Mouse (Mus musculus) liver, adult 2 months (tissue): ENCODE measurements around the gene Nf1. TPM values are rescaled to one million over a fixed set of nuclear protein-coding genes. Genes with fewer than 3 reads are reported as not detected.

Source experiments
- DNase-seq: peaks from one replicate; pipeline ENCODE4 v3.0.0-alpha.2; 2011; ENCODE audit warnings: low read depth, low spot score; ENCODE audit errors: extremely low read depth
- H3K27ac ChIP-seq: fragments of 200-500 bp; replicated peaks from 2 replicates; pipeline ENCODE4 v1.5.1; 2012; ENCODE audit warnings: low read depth, mild to moderate bottlenecking, control low read depth, inconsistent platforms, low read length; ENCODE audit not compliant: insufficient read depth
- H3K27me3 ChIP-seq: fragments of 200-500 bp; 2 replicates; pipeline ENCODE4 v1.6.1; 2012; ENCODE audit warnings: mild to moderate bottlenecking, moderate library complexity, low read length, inconsistent platforms; ENCODE audit not compliant: control insufficient read depth, insufficient read depth
- H3K36me3 ChIP-seq: fragments of 200-500 bp; 2 replicates; pipeline ENCODE4 v1.6.1; 2012; ENCODE audit warnings: low read length, inconsistent platforms; ENCODE audit not compliant: control insufficient read depth, insufficient read depth
- H3K4me1 ChIP-seq: fragments of 200-500 bp; 2 replicates; pipeline ENCODE4 v1.6.1; 2011; ENCODE audit warnings: low read length; ENCODE audit not compliant: control insufficient read depth, insufficient read depth
- H3K4me3 ChIP-seq: fragments of 200-500 bp; 2 replicates; pipeline ENCODE4 v1.5.1; 2011; ENCODE audit warnings: low read depth, mild to moderate bottlenecking, control low read depth, low read length, moderate library complexity; ENCODE audit not compliant: insufficient read depth
- H3K79me2 ChIP-seq: fragments of 200-500 bp; 2 replicates; pipeline ENCODE4 v1.6.1; 2012; ENCODE audit warnings: inconsistent platforms, mild to moderate bottlenecking, low read length, moderate library complexity; ENCODE audit not compliant: control insufficient read depth, insufficient read depth
- H3K9ac ChIP-seq: fragments of 200-500 bp; 2 replicates; pipeline ENCODE4 v1.6.1; 2012; ENCODE audit warnings: low read depth, mild to moderate bottlenecking, control low read depth, inconsistent platforms, low read length
- CTCF ChIP-seq: fragments of 200-500 bp; IDR thresholded peaks from 2 replicates; pipeline ENCODE4 v1.5.1; 2011; ENCODE audit warnings: low read depth, low read length, control low read depth
- POLR2A ChIP-seq: fragments of 200-500 bp; IDR thresholded peaks from 2 replicates; pipeline ENCODE4 v1.6.1; 2011; ENCODE audit warnings: low read length, control low read depth; ENCODE audit not compliant: insufficient read depth; ENCODE audit errors: extremely low read depth
- WGBS: fragments of 180-500 bp; shearing (Covaris S2); methylation state at CpG from one replicate; pipeline ENCODE4 v1.1.7; 2018; 5-methylcytosine and 5-hydroxymethylcytosine counted together
- polyA plus RNA-seq: library from polyadenylated mRNA; depleted of rRNA; stranded (reverse); fragments of >200 nt; gene quantifications from 2 replicates; pipeline ENCODE4 v1.2.3, GENCODE M21; 2012
- total RNA-seq: library from RNA; depleted of rRNA; stranded (reverse); fragments of >200 nt; gene quantifications from 2 replicates; pipeline ENCODE4 v1.2.3, GENCODE M21; 2014

The Nf1 gene
- total and polyA plus RNA-seq, 2 experiments, result 5.5 to 21.1 TPM

DNA sequence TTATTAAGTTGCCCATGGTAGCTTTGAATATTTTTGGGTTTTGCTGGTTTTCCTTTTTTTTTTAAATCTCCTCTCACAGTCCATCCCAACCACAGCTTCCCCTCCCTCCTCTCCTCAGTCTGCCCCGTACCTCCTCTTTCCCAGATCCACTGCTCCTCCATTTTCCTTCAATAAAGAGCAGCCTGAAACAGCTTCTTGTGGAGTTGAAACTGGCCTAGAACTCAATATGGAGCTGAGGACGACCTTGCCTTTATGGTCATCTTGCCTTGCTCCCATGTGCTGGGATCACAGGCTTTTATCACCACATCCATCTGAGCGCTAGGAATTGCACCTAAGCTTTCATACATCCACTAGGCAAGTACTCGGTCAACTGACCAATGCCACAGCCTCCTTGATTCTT lies 192.0 kb downstream of the Nf1 start:
- Histone ChIP-seq H3K36me3 (peaks cover 2% of the 10 kb centered on the region; the same call in 1 of the 2 replicates), H3K27me3 (no peaks in the 10 kb centered on the region), H3K27ac (no peak overlapping the region), H3K9ac (no peak overlapping the region), H3K4me1 (peaks cover 5% of the 10 kb centered on the region), H3K79me2 (no peaks in the 10 kb centered on the region), H3K4me3 (no peak overlapping the region)
- no peak for DNase-seq
- TF ChIP-seq POLR2A (no peak), CTCF (no peak)
- WGBS, result 94% methylated on average over 4 of the region's 4 CpGs

DNA sequence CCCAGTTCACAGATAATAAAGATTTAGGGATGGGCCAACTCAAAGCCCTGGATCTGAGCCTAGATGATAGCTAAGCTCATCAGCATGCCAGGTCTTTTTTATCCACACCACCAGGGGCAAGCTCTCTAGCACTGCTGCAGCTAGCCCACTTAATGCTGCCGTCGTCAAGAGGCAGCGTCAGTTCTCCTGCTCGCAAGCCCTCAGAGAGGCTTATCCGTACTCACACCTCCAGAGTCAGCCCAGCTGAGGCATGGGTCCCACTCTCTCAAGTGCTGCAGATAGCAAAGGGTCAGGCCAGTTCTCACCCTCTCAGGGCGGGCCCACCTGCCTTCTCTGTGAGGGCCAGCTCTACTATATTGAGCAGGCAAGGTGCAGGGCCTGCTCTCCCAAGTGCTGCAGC lies 193.8 kb downstream of the Nf1 start:
- no peaks in the 10 kb centered on the region for H3K27me3 ChIP-seq
- no peak for DNase-seq
- H3K4me1 ChIP-seq, result peaks cover 5% of the 10 kb centered on the region
- WGBS, result 95% methylated on average over 6 of the region's 6 CpGs
- no peak overlapping the region for H3K4me3 ChIP-seq
- no peak overlapping the region for H3K27ac ChIP-seq
- TF ChIP-seq POLR2A (no peak), CTCF (no peak)
- H3K36me3 ChIP-seq, result peaks cover 14% of the 10 kb centered on the region; the same call in 1 of the 2 replicates
- H3K79me2 ChIP-seq, result no peaks in the 10 kb centered on the region
- H3K9ac ChIP-seq, result no peak overlapping the region

DNA sequence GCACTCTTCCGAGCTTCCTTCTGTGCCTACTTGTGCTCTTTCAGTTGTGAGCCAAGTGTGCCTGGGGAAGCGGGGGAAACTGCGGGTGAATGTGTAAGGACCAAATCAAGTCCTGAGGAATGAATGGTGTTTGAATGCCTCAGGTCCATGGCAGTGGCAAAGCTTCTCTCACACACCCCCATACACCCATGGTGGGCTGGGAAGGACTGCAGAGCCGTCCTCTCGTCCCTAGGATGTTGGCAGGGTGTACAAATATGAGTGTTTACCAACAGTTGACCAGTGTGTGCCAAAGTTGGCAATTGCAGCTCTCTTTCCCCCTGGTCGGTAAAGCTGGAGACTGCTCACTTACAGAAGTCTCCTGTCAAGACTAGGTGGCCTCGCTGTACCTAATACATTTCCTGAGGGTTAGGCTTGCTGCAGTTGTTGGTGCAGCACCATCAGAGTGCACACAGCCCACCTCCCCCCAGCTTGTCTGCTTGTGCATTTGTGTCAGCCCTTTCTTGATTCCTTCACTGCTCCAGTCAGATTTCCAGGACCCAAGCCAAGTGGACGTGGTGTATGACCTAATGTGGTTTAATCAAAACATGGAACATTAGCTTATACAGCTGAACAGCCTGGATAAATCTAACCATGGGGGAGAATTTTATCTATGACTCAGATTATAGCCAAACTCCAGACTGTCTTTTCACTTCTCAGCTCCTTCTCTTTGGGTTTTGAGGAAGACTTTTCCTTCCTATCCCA lies 194.6 kb downstream of the Nf1 start:
- no peak for TF ChIP-seq CTCF
- TF ChIP-seq POLR2A, result no peak
- no peaks in the 10 kb centered on the region for H3K79me2 ChIP-seq
- H3K27me3 ChIP-seq, result no peaks in the 10 kb centered on the region
- no peak overlapping the region for H3K9ac ChIP-seq
- no peak overlapping the region for H3K27ac ChIP-seq
- H3K4me1 ChIP-seq, result peaks cover 5% of the 10 kb centered on the region
- WGBS, result 55% methylated on average over 8 of the region's 8 CpGs
- H3K4me3 ChIP-seq, result no peak overlapping the region
- peaks cover 14% of the 10 kb centered on the region; the same call in 1 of the 2 replicates for H3K36me3 ChIP-seq
- no peak for DNase-seq

DNA sequence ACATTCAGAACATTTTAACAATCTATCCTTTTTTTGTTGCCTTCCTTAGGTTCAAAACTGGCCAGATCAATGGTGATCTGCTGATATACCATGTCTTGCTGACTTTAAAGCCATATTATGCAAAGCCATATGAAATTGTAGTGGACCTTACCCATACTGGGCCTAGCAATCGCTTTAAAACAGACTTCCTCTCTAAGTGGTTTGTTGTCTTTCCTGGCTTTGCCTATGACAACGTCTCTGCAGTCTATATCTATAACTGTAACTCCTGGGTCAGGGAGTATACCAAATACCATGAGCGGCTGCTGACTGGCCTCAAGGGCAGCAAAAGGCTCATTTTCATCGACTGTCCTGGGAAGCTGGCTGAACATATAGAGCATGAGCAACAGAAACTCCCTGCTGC lies 196.1 kb downstream of the Nf1 start:
- Histone ChIP-seq H3K9ac (no peak overlapping the region), H3K4me3 (no peak overlapping the region), H3K79me2 (no peaks in the 10 kb centered on the region), H3K4me1 (peaks cover 5% of the 10 kb centered on the region), H3K27me3 (no peaks in the 10 kb centered on the region), H3K36me3 (peaks cover 20% of the 10 kb centered on the region; the same call in 1 of the 2 replicates), H3K27ac (no peak overlapping the region)
- WGBS, result 87% methylated on average over 4 of the region's 4 CpGs
- no peak for DNase-seq
- TF ChIP-seq POLR2A, result no peak
- TF ChIP-seq CTCF, result no peak

DNA sequence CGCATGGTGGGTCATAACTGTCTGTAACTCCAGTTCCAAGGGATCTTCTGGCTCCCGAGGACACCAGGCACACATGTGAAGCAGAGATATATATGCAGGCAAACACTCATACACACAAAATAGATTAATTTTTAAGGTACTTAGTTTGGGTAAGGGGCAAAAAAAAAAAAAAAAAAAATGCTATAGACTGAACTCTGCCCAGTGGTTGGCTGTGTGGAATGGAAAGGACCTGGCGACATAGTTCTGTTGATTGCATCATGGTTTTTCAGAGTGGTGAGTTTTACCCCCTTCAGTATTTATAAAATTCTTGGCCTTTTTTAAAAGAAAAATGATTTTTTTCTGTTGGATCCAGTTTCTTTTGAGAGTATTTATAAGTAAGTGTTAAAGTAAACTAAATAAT lies 196.8 kb downstream of the Nf1 start:
- H3K36me3 ChIP-seq, result peaks cover 22% of the 10 kb centered on the region; the same call in 1 of the 2 replicates
- no peak overlapping the region for H3K9ac ChIP-seq
- no peak for TF ChIP-seq CTCF
- no peak for TF ChIP-seq POLR2A
- H3K27me3 ChIP-seq, result no peaks in the 10 kb centered on the region
- no peak overlapping the region for H3K4me3 ChIP-seq
- H3K27ac ChIP-seq, result no peak overlapping the region
- no peaks in the 10 kb centered on the region for H3K79me2 ChIP-seq
- 95% methylated on average over 3 of the region's 3 CpGs for WGBS
- peaks cover 5% of the 10 kb centered on the region for H3K4me1 ChIP-seq
- DNase-seq, result no peak

DNA sequence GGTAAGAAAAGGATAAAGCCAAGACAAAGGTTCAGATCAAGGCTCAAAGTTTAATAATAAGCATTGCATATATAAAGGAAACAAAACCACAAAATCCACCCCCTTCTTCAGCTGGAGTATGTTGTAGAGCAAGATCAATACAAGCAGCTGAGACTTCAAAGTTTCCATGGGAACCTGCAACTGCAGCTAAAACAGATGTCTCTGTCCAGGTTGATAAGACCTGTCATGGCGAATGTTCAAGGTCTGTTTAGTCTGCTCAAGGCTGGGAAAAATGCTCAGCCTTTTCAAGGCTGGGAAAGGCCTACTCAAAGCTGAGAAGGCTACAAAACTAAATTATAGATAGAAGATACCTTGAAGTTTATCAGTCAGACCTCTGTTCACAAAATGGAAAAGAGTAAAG lies 213.1 kb downstream of the Nf1 start:
- Histone ChIP-seq H3K4me1 (no peaks in the 10 kb centered on the region), H3K79me2 (no peaks in the 10 kb centered on the region), H3K4me3 (no peak overlapping the region), H3K9ac (no peak overlapping the region), H3K27me3 (no peaks in the 10 kb centered on the region), H3K36me3 (peaks cover 49% of the 10 kb centered on the region), H3K27ac (no peak overlapping the region)
- no peak for TF ChIP-seq POLR2A
- no peak for TF ChIP-seq CTCF
- no peak for DNase-seq
- 31% methylated on average over 1 of the region's 1 CpGs for WGBS
